Mouse (Mus musculus): ENCODE results near the gene Fam129c.

The Fam129c gene

GRCm38 (mm10) chr8:71597451-71597850 lies at the start of gene Fam129c:
Gene Fam129c (plus strand): TSS chr8:71597648.
- DNase-seq (ENCODE audit: extremely low read depth, low read depth), result no peak

- no peak for DNase-seq (ENCODE audit: extremely low read depth, low read depth)
Measured at GRCm38 (mm10) chr8:71550754-71551153, 46.7 kb upstream of the Fam129c start.

GRCm38 (mm10) chr8:71552770-71553169 lies 44.7 kb upstream of the Fam129c start:
- DNase-seq (ENCODE audit: extremely low read depth, low read depth), result no peak

GRCm38 (mm10) chr8:71554001-71554400 lies 43.4 kb upstream of the Fam129c start:
- DNase-seq (ENCODE audit: extremely low read depth, low read depth), result no peak

GRCm38 (mm10) chr8:71554644-71555043 lies 42.8 kb upstream of the Fam129c start:
- no peak for DNase-seq (ENCODE audit: extremely low read depth, low read depth)

GRCm38 (mm10) chr8:71558071-71558957 lies 39.1 kb upstream of the Fam129c start, which contains the start of gene Tmem221:
Gene Tmem221 (minus strand): TSS chr8:71558871.
- no peak for DNase-seq (ENCODE audit: extremely low read depth, low read depth)

- DNase-seq (ENCODE audit: extremely low read depth, low read depth), result peak; percentile 87
Measured at GRCm38 (mm10) chr8:71558958-71559690, 38.3 kb upstream of the Fam129c start.

GRCm38 (mm10) chr8:71560071-71560470 lies 37.4 kb upstream of the Fam129c start:
- no peak for DNase-seq (ENCODE audit: extremely low read depth, low read depth)

- no peak for DNase-seq (ENCODE audit: extremely low read depth, low read depth)
Measured at GRCm38 (mm10) chr8:71560765-71561164, 36.7 kb upstream of the Fam129c start.

- no peak for DNase-seq (ENCODE audit: extremely low read depth, low read depth)
Measured at GRCm38 (mm10) chr8:71561401-71561800, 36.0 kb upstream of the Fam129c start.

- DNase-seq (ENCODE audit: extremely low read depth, low read depth), result no peak
Measured at GRCm38 (mm10) chr8:71562751-71563150, 34.7 kb upstream of the Fam129c start.

- DNase-seq (ENCODE audit: extremely low read depth, low read depth), result no peak
Measured at GRCm38 (mm10) chr8:71563992-71564391, 33.5 kb upstream of the Fam129c start.

- no peak for DNase-seq (ENCODE audit: extremely low read depth, low read depth)
Measured at GRCm38 (mm10) chr8:71566501-71566900, 30.9 kb upstream of the Fam129c start, which contains the start of gene Nxnl1. Gene Nxnl1 (minus strand): TSS chr8:71566601.

- DNase-seq (ENCODE audit: extremely low read depth, low read depth), result no peak
Measured at GRCm38 (mm10) chr8:71567587-71567986, 29.9 kb upstream of the Fam129c start.

GRCm38 (mm10) chr8:71568387-71568937 lies 29.0 kb upstream of the Fam129c start, which contains the start of gene Slc27a1:
Gene Slc27a1 (plus strand): TSS chr8:71568882.
- DNase-seq (ENCODE audit: extremely low read depth, low read depth), result no peak

GRCm38 (mm10) chr8:71568941-71569340 lies 28.5 kb upstream of the Fam129c start:
- no peak for DNase-seq (ENCODE audit: extremely low read depth, low read depth)

GRCm38 (mm10) chr8:71569366-71570290 lies 27.8 kb upstream of the Fam129c start:
- DNase-seq (ENCODE audit: extremely low read depth, low read depth), result no peak

- no peak for DNase-seq (ENCODE audit: extremely low read depth, low read depth)
Measured at GRCm38 (mm10) chr8:71570291-71570954, 27.0 kb upstream of the Fam129c start.

GRCm38 (mm10) chr8:71572077-71572476 lies 25.4 kb upstream of the Fam129c start:
- DNase-seq (ENCODE audit: extremely low read depth, low read depth), result no peak
